Mouse (Mus musculus) layer of hippocampus, adult 2 months (tissue): Measurements from ENCODE around the gene Hmg20b. TPM values are rescaled to one million over a fixed set of nuclear protein-coding genes. Genes with fewer than 3 reads are reported as not detected.

ENCODE experiments used
- DNase-seq, 2 experiments: peaks; one replicate each; pipeline ENCODE4 v3.0.0; 2022; ENCODE audit warnings: low spot score in 2 of 2
- H3K27ac ChIP-seq: fragments of 200-600 bp; 2 replicates; pipeline ENCODE4 v1.8.1; 2022
- H3K4me3 ChIP-seq: fragments of 200-600 bp; 2 replicates; pipeline ENCODE4 v1.8.1; 2022; ENCODE audit warnings: mild to moderate bottlenecking
- CTCF ChIP-seq: fragments of 200-600 bp; conservative IDR thresholded peaks from 2 replicates; pipeline ENCODE4 v1.8.1; 2022; ENCODE audit warnings: antibody characterized with exemption, mild to moderate bottlenecking, moderate library complexity
- total RNA-seq, 2 experiments: library from RNA; stranded (reverse); gene quantifications; 2 replicates each; pipeline ENCODE4 v1.2.3; 2021

The Hmg20b gene
- total RNA-seq, 2 experiments from 2014 or later, result 27.5 to 30.8 TPM

GRCm38 (mm10) chr10:81388505-81389055, 38.3 kb upstream of the Hmg20b start, which contains the start of gene Gm48552:
TSS of gene Gm48552 (plus strand) at chr10:81389005.
- H3K4me3 ChIP-seq, result no peak within 1 kb of the TSS
- no peak for DNase-seq
- no peak within 1 kb of the TSS; the same call in 1 of the 2 replicates for H3K27ac ChIP-seq
- no peak for TF ChIP-seq CTCF

- no peak for DNase-seq
- no peak overlapping the region for H3K27ac ChIP-seq
- no peak overlapping the region for H3K4me3 ChIP-seq
- no peak for TF ChIP-seq CTCF
Measured at GRCm38 (mm10) chr10:81387716-81388115, 37.4 kb upstream of the Hmg20b start.

GRCm38 (mm10) chr10:81385603-81386306, 35.5 kb upstream of the Hmg20b start:
- no peak for TF ChIP-seq CTCF
- peak overlapping the region; percentile 73 for H3K4me3 ChIP-seq
- DNase-seq, result no peak
- no peak overlapping the region for H3K27ac ChIP-seq

- DNase-seq, result no peak
- Histone ChIP-seq H3K4me3 (peak overlapping the region; percentile 73), H3K27ac (peak overlapping the region; percentile 98)
- TF ChIP-seq CTCF, result no peak
Measured at GRCm38 (mm10) chr10:81384605-81384982, 34.3 kb upstream of the Hmg20b start.

- peak within 1 kb of the TSS; percentile 98 for H3K27ac ChIP-seq
- peak; percentile 97 to 99 for DNase-seq
- TF ChIP-seq CTCF, result peak; percentile 28; the same call in 1 of the 2 replicates
- H3K4me3 ChIP-seq, result peak within 1 kb of the TSS; percentile 73
Measured at GRCm38 (mm10) chr10:81383802-81384604, 33.7 kb upstream of the Hmg20b start, which contains the start of the genes Dohh and Gm48551. TSS of gene Dohh (plus strand) at chr10:81384428. TSS of gene Gm48551 (plus strand) at chr10:81384466.

GRCm38 (mm10) chr10:81382039-81382438, 31.8 kb upstream of the Hmg20b start:
- Histone ChIP-seq H3K4me3 (no peak overlapping the region), H3K27ac (no peak overlapping the region)
- no peak for DNase-seq
- TF ChIP-seq CTCF, result no peak

GRCm38 (mm10) chr10:81379809-81380378, 29.6 kb upstream of the Hmg20b start:
- H3K27ac ChIP-seq, result no peak overlapping the region
- H3K4me3 ChIP-seq, result no peak overlapping the region
- no peak for TF ChIP-seq CTCF
- DNase-seq, result no peak

GRCm38 (mm10) chr10:81379183-81379553, 28.9 kb upstream of the Hmg20b start:
- DNase-seq, result no peak
- Histone ChIP-seq H3K27ac (peak overlapping the region; percentile 50; the same call in 1 of the 2 replicates), H3K4me3 (peak overlapping the region; percentile 62)
- TF ChIP-seq CTCF, result no peak

- Histone ChIP-seq H3K27ac (peak overlapping the region; percentile 50; the same call in 1 of the 2 replicates), H3K4me3 (peak overlapping the region; percentile 62)
- TF ChIP-seq CTCF, result no peak
- DNase-seq, result peak; percentile 100
Measured at GRCm38 (mm10) chr10:81378553-81379182, 28.4 kb upstream of the Hmg20b start.

GRCm38 (mm10) chr10:81377793-81378552, 27.7 kb upstream of the Hmg20b start, which contains the start of gene Fzr1:
TSS of gene Fzr1 (minus strand) at chr10:81378516.
- no peak for TF ChIP-seq CTCF
- Histone ChIP-seq H3K4me3 (peak within 1 kb of the TSS; percentile 70), H3K27ac (peak within 1 kb of the TSS; percentile 92)
- peak in 1 of 2 experiments; percentile 36 for DNase-seq

- peak overlapping the region; percentile 70 for H3K4me3 ChIP-seq
- no peak for TF ChIP-seq CTCF
- DNase-seq, result no peak
- no peak overlapping the region; the same call in 1 of the 2 replicates for H3K27ac ChIP-seq
Measured at GRCm38 (mm10) chr10:81377362-81377664, 27.0 kb upstream of the Hmg20b start.
